Mouse (Mus musculus) forebrain, embryonic 14.5 days (tissue): ENCODE data around the gene Gmds. TPM values are rescaled to one million over a fixed set of nuclear protein-coding genes. Genes with fewer than 3 reads are reported as not detected.

Experiments
- ATAC-seq: fragments of 200-750 bp; cut with Nextera tagmentation; 2 replicates; pipeline ENCODE4 v1.8.0; 2017; ENCODE audit warnings: mild to moderate bottlenecking, moderate library complexity
- DNase-seq: peaks from one replicate; pipeline ENCODE4 v3.0.0-alpha.2; 2015; ENCODE audit warnings: low spot score
- H3K27ac ChIP-seq: fragments of 300-500 bp; sonication (generic); 2 replicates; pipeline ENCODE4 v1.5.1; 2014; ENCODE audit warnings: low read depth, mild to moderate bottlenecking, control low read depth, low read length, moderate library complexity
- H3K27me3 ChIP-seq: fragments of 300-500 bp; sonication (generic); replicated peaks from 2 replicates; pipeline ENCODE4 v1.6.1; 2014; ENCODE audit warnings: low read length, control low read depth, mixed read lengths; ENCODE audit not compliant: control insufficient read depth, insufficient read depth
- H3K36me3 ChIP-seq: fragments of 300-500 bp; sonication (generic); 2 replicates; pipeline ENCODE4 v1.6.1; 2014; ENCODE audit warnings: low read length, control low read depth; ENCODE audit not compliant: control insufficient read depth, insufficient read depth
- H3K4me1 ChIP-seq: fragments of 300-500 bp; sonication (generic); 2 replicates; pipeline ENCODE4 v1.6.1; 2014; ENCODE audit warnings: antibody characterized with exemption, low read length, control low read depth; ENCODE audit not compliant: control insufficient read depth, insufficient read depth
- H3K4me2 ChIP-seq: fragments of 300-500 bp; sonication (generic); 2 replicates; pipeline ENCODE4 v1.6.1; 2014; ENCODE audit warnings: mild to moderate bottlenecking, control low read depth, low read length
- H3K4me3 ChIP-seq: fragments of 300-500 bp; sonication (generic); 2 replicates; pipeline ENCODE4 v1.5.1; 2014; ENCODE audit warnings: low read depth, low read length, control low read depth
- H3K9ac ChIP-seq: fragments of 300-500 bp; sonication (generic); 2 replicates; pipeline ENCODE4 v1.6.1; 2014; ENCODE audit warnings: mild to moderate bottlenecking, low read length, control low read depth, moderate library complexity
- H3K9me3 ChIP-seq: fragments of 300-500 bp; sonication (generic); replicated peaks from 2 replicates; pipeline ENCODE4 v1.6.1; 2016; ENCODE audit warnings: low read length, control low read depth, mixed read lengths; ENCODE audit not compliant: control insufficient read depth
- WGBS: fragments of 180-500 bp; shearing (Covaris S2); extraction: QIAGEN DNeasy Blood & Tissue Kit; methylation state at CpG from one replicate; pipeline ENCODE4 v1.1.7; 2014; 5-methylcytosine and 5-hydroxymethylcytosine counted together
- polyA plus RNA-seq: library from polyadenylated mRNA; unstranded; fragments of >200 nt; fragmentation: Nextera tagmentation; extraction: Ambion mirVana; gene quantifications from 2 replicates; pipeline ENCODE4 v1.2.1, GENCODE M21; 2014

The Gmds gene
- polyA plus RNA-seq, 1 experiment from 2014 or later, result 31.1 TPM

DNA sequence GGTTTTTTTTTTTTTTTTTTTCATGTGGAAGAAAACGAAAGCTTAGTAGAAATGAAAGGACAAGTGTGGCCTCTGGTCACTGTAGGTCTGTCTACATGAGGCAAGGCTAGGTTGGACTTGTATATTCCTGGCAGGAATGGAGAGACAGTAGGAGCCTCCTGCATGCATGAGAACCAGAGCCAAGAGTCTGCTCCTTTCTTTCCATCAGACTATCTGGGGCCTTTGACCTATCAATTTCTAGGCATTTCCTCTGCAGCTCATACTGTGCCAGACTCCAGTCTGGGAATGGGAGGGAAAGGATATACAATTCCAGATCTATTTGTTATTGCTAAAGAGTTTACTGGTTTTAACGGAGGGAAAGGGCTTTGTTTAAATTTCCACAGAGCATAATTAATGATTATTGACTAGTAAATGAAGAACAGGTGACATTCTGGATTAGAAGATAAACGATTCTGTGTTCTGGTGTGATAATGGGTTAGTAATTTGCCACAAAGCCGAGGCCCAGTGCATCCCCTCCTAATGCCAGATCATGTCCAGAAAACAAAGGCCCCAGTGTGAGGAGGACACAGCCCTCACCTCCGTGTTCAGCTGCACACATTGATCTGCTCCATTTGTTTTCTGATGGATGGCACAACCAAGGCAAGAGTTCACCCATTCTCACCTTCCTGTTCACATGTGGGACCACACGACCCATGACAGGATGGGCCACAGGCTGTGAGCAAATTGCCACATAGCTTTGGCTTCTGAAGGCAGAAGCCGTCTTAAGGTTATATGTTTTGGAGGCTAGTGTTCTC lies 394.9 kb downstream of the Gmds start:
- ATAC-seq (no peak), DNase-seq (no peak)
- no peak overlapping the region for H3K4me3 ChIP-seq
- no peak overlapping the region for H3K9ac ChIP-seq
- H3K4me2 ChIP-seq, result no peak overlapping the region
- WGBS, result 43% methylated on average over 7 of the region's 7 CpGs
- H3K27ac ChIP-seq, result no peak overlapping the region
- H3K9me3 ChIP-seq, result no peaks in the 10 kb centered on the region
- H3K4me1 ChIP-seq, result no peaks in the 10 kb centered on the region
- H3K36me3 ChIP-seq, result no peaks in the 10 kb centered on the region
- H3K27me3 ChIP-seq, result no peaks in the 10 kb centered on the region

DNA sequence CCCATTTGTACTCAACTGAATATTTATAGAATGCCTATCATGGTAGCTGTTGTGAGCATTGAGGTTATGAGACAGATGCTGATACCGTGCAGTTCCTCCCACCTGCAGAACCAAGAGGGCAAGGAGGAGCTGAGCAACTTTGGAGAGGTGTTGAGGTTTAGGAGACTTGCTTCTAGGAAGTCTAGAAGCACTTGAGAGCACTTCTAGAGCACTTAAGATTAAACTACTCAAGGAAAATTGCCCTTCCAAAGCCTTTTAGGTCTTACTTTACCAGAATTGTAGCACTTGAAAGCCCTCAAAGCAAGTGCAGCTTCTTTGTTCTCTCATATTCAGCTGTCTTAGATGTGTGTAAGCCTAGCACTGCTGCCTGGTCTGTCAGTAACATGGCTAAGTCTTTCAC lies 409.2 kb downstream of the Gmds start:
- DNase-seq (no peak), ATAC-seq (no peak)
- H3K9me3 ChIP-seq, result no peaks in the 10 kb centered on the region
- H3K4me2 ChIP-seq, result no peak overlapping the region
- no peak overlapping the region for H3K4me3 ChIP-seq
- WGBS, result 77% methylated on average over 1 of the region's 1 CpGs
- H3K27me3 ChIP-seq, result no peaks in the 10 kb centered on the region
- H3K4me1 ChIP-seq, result no peaks in the 10 kb centered on the region
- H3K27ac ChIP-seq, result no peak overlapping the region
- H3K9ac ChIP-seq, result no peak overlapping the region
- no peaks in the 10 kb centered on the region for H3K36me3 ChIP-seq

DNA sequence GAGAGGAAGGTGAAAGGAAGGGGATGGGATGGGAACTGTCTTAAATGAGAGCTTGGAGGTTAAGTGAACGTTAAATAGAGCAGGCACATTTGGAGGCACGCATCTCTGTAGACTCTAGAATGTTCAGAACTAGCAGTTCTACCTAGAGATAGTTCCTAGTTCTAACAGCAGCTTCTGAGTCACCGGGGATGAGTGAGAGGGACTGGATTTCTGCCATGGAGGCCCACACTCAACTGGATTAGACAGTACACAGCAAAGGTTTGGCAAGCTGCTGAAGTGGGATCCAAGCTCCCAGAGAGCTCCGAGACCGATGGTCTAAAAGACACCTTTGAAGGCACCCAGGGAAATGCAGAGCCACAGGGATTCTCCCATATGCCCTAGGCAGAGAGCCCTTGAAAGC lies 411.9 kb downstream of the Gmds start:
- no peak overlapping the region for H3K27ac ChIP-seq
- no peak for ATAC-seq
- no peak overlapping the region for H3K9ac ChIP-seq
- no peak for DNase-seq
- H3K4me1 ChIP-seq, result no peaks in the 10 kb centered on the region
- no peaks in the 10 kb centered on the region for H3K9me3 ChIP-seq
- 85% methylated on average over 5 of the region's 5 CpGs for WGBS
- H3K4me3 ChIP-seq, result no peak overlapping the region
- H3K4me2 ChIP-seq, result no peak overlapping the region
- no peaks in the 10 kb centered on the region for H3K27me3 ChIP-seq
- no peaks in the 10 kb centered on the region for H3K36me3 ChIP-seq

DNA sequence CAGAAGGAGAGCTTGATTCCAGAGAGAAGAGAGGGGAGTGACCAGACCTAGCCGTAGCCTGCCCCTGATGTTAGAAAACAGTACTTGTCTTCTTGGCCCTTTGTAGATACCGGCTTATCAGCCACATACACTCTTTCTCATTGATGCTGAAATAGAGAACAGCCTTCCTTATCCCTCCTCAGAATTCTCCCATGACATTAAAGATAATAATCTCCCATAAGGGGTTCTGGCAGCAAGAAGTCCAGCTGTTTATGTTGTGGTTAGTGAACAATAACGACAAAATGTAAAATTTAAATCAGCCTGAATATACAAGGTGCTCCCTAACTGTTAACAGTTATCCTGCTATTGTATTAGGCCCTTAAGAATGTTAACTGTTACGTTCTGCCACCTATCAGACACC lies 414.0 kb downstream of the Gmds start:
- Histone ChIP-seq H3K27me3 (no peaks in the 10 kb centered on the region), H3K9me3 (no peaks in the 10 kb centered on the region), H3K27ac (no peak overlapping the region), H3K4me3 (no peak overlapping the region), H3K36me3 (no peaks in the 10 kb centered on the region), H3K4me2 (no peak overlapping the region), H3K9ac (no peak overlapping the region), H3K4me1 (no peaks in the 10 kb centered on the region)
- ATAC-seq (no peak), DNase-seq (no peak)
- 79% methylated on average over 4 of the region's 4 CpGs for WGBS

GRCm38 (mm10) chr13:31919716-31920115 lies 418.8 kb downstream of the Gmds start:
- no peak overlapping the region for H3K27ac ChIP-seq
- no peak overlapping the region for H3K9ac ChIP-seq
- H3K9me3 ChIP-seq, result no peaks in the 10 kb centered on the region
- H3K27me3 ChIP-seq, result no peaks in the 10 kb centered on the region
- DNase-seq (no peak), ATAC-seq (no peak)
- WGBS, result 91% methylated on average over 2 of the region's 2 CpGs
- H3K4me2 ChIP-seq, result no peak overlapping the region
- H3K36me3 ChIP-seq, result no peaks in the 10 kb centered on the region
- H3K4me3 ChIP-seq, result no peak overlapping the region
- no peaks in the 10 kb centered on the region for H3K4me1 ChIP-seq

GRCm38 (mm10) chr13:31917387-31917786 lies 421.2 kb downstream of the Gmds start:
- no peak overlapping the region for H3K4me2 ChIP-seq
- H3K4me1 ChIP-seq, result no peaks in the 10 kb centered on the region
- H3K9ac ChIP-seq, result no peak overlapping the region
- 12% methylated on average over 5 of the region's 5 CpGs for WGBS
- ATAC-seq (no peak), DNase-seq (no peak)
- no peak overlapping the region for H3K27ac ChIP-seq
- H3K4me3 ChIP-seq, result no peak overlapping the region
- no peaks in the 10 kb centered on the region for H3K9me3 ChIP-seq
- H3K36me3 ChIP-seq, result no peaks in the 10 kb centered on the region
- no peaks in the 10 kb centered on the region for H3K27me3 ChIP-seq

DNA sequence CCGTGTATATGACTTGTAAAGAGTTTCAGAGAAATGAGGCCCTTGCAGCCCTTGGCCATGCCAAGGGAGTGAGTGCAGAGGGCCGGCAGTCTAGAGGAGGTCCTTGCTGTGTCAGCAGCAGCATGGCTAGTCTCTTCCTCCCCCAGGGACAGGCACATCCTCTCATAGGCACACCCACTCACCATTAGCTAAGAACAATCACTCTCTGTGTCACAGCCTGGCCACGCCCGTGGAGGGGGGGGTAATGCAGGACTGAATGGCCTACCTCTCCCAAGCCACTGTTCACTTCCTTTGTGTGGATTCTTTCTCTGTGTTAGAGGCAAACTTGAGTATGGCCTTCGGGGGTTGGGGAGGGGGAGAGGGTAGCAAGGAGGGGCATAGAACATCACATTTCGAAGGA lies 422.8 kb downstream of the Gmds start:
- whole genome bisulfite sequencing, result 74% methylated on average over 6 of the region's 6 CpGs
- no peak overlapping the region for H3K27ac ChIP-seq
- H3K4me2 ChIP-seq, result no peak overlapping the region
- no peaks in the 10 kb centered on the region for H3K9me3 ChIP-seq
- H3K4me3 ChIP-seq, result no peak overlapping the region
- H3K27me3 ChIP-seq, result no peaks in the 10 kb centered on the region
- H3K9ac ChIP-seq, result no peak overlapping the region
- ATAC-seq (no peak), DNase-seq (no peak)
- no peaks in the 10 kb centered on the region for H3K36me3 ChIP-seq
- no peaks in the 10 kb centered on the region for H3K4me1 ChIP-seq

DNA sequence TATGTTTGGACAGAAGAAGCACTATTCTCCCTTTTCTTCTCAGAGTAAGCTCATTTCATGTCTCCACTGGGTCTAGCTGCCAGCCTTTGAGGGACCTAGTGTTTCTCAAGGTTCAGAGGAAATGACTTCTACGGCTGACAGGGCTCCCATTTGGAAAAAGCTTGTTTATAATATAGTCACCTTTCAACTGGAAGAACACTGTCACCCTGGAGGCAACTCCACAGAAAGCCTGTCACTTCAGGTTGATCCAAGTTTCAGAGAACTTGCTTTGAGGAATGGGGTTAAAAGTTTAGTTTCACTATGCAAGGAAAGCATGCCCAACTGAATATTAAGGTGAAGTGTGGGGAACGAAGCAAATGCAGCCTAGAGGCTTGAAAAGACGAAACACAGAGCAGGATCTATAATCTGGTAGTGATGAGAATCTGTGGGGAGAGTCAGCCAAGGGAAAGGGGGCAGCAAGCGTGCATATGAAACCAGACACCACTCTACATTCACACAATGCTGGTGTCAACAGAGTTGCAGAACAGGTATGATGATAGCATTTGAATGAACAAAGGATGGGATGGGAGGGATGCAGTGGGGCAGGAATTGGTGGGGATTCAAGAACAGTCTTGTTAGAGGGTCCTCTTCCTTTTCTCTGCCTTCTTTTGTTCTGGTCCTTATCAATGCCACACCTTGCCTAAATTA lies 423.5 kb downstream of the Gmds start:
- Histone ChIP-seq H3K4me3 (no peak overlapping the region), H3K9me3 (no peaks in the 10 kb centered on the region), H3K27ac (no peak overlapping the region), H3K9ac (no peak overlapping the region), H3K36me3 (no peaks in the 10 kb centered on the region), H3K4me1 (no peaks in the 10 kb centered on the region), H3K27me3 (no peaks in the 10 kb centered on the region), H3K4me2 (no peak overlapping the region)
- WGBS, result 84% methylated on average over 4 of the region's 4 CpGs
- no peak for DNase-seq
- no peak for ATAC-seq

DNA sequence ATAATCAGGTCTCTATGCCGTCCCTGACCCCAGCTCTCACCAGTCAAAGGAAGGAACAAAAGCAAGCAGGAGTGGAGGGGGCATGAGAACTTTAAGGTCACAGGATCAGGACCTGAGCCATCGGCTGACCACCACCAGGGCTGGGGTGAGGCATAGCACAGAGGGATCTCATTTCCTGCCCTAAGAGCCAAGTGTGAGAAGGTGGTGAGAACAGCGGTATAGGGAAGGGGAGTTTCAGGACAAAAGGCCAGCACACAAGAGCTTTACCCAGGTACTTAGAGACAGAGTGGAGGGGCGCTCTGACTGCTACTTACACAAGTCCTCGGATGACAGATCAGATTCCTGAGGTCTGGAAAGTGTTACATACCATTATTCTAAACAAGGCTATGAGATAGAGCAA lies 426.6 kb downstream of the Gmds start:
- H3K9me3 ChIP-seq, result no peaks in the 10 kb centered on the region
- H3K27ac ChIP-seq, result no peak overlapping the region
- ATAC-seq (no peak), DNase-seq (no peak)
- H3K4me1 ChIP-seq, result no peaks in the 10 kb centered on the region
- H3K27me3 ChIP-seq, result no peaks in the 10 kb centered on the region
- H3K36me3 ChIP-seq, result no peaks in the 10 kb centered on the region
- H3K4me2 ChIP-seq, result no peak overlapping the region
- no peak overlapping the region for H3K9ac ChIP-seq
- 15% methylated on average over 5 of the region's 5 CpGs for WGBS
- no peak overlapping the region for H3K4me3 ChIP-seq
